Mouse (Mus musculus): ENCODE data around the gene Tas2r105.

Gene Tas2r105

DNA sequence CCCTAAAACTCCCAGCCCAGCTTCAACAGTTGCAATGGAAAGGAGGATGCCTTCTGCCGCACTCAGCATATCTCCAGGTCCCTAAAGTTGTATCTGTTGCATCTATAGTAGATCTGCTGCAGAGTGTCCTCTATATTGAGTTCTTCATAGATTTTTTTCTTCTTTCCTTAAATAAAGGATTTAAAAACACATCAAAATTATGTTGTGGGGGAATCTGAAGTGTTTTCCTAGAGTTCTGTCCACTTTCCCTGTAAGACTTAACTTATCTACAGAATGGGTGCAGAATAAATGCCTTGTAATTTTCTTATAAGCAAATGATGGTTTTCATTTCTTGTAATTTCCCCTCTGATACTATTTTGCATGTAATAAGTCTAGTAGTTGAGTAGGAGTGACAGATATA is at the start of gene Tas2r105:
Tas2r105 (minus strand) TSS at position 101 of the 400 bp plus-strand sequence.
- DNase-seq (ENCODE audit: low spot score in 2 of 2), result no peak

- DNase-seq (ENCODE audit: low spot score in 2 of 2), result no peak
Measured at GRCm38 (mm10) chr6:131712803-131713202, 25.5 kb upstream of the Tas2r105 start.

DNA sequence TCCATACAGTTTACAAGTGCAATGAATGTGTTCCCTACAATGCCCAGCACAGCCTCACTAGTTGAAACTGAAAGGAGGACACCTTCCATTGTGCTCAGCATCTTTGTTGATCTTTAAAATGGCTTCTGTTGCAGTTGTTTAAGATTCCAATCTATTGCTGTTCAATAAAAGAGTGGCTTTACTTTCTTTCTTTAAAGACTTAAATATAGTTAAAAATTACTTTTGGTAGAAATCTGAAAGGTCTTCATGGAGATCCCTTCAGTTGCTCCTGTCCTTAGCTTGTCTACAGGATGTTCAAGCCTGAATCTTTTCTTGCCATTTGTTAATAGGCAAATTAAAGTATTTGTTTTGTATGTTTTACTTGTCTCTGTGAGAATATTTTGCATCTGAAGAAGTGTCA is 2.7 kb upstream of the Tas2r105 start, which contains the start of gene Tas2r114:
Tas2r114 (minus strand) TSS at position 101 of the 400 bp plus-strand sequence.
- DNase-seq (ENCODE audit: low spot score in 2 of 2), result no peak

GRCm38 (mm10) chr6:131685644-131686043 is 1.7 kb downstream of the Tas2r105 start, which contains the start of gene Tas2r104:
TSS of gene Tas2r104 (minus strand) at chr6:131685744.
- no peak for DNase-seq (ENCODE audit: low spot score in 2 of 2)

- no peak for DNase-seq (ENCODE audit: low spot score in 2 of 2)
Measured at GRCm38 (mm10) chr6:131678786-131679185, 8.5 kb downstream of the Tas2r105 start, which contains the start of gene Tas2r106. TSS of gene Tas2r106 (minus strand) at chr6:131678886.

DNA sequence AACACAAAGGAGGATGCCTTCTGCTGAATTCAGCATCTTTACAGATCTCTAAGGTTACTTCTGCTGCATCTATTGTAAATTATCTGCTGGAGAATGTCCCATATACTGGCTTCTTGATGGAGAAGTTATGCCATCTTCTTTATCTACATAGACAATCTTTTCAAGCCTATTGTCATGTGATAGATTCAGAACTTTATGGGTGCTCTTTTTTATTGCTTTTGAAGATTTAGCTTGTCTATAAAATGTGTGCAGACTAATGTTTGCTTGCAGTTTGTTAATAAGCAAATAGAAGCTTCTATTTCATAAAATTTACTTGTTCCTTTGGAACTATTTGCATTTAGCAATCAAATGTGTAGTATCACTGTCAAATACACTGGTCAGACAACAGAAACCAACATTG is 27.2 kb downstream of the Tas2r105 start, which contains the start of gene Tas2r107:
Tas2r107 (minus strand) TSS at position 101 of the 400 bp plus-strand sequence.
- no peak for DNase-seq (ENCODE audit: low spot score in 2 of 2)

Data from left cerebral cortex, adult 9 months (tissue).